Mouse (Mus musculus): ENCODE results near the gene Pcbd2. TPM values are rescaled to one million over a fixed set of nuclear protein-coding genes. Genes with fewer than 3 reads are reported as not detected.

The Pcbd2 gene
- polyA plus RNA-seq, 1 experiment from 2014 or later: 60.3 TPM

Other genes starting within 250 kb of the Pcbd2 start
- 101 TPM in 2 replicates for gene Dbn1, start 239.3 kb upstream of the Pcbd2 start, polyA plus RNA-seq (2016; fragmentation: Nextera tagmentation; extraction: Ambion mirVana)
- gene Pdlim7, start 213.7 kb upstream of the Pcbd2 start, polyA plus RNA-seq (2016; fragmentation: Nextera tagmentation; extraction: Ambion mirVana): 427 and 428 TPM in 2 replicates
- 1.4 and 1.7 TPM in 2 replicates for gene Dok3, start 198.1 kb upstream of the Pcbd2 start, polyA plus RNA-seq (2016; fragmentation: Nextera tagmentation; extraction: Ambion mirVana)
- 30.8 and 34.8 TPM in 2 replicates for gene Ddx41, start 190.7 kb upstream of the Pcbd2 start, polyA plus RNA-seq (2016; fragmentation: Nextera tagmentation; extraction: Ambion mirVana)
- gene Fam193b, start 156.2 kb upstream of the Pcbd2 start, polyA plus RNA-seq (2016; fragmentation: Nextera tagmentation; extraction: Ambion mirVana): 24.3 and 24.4 TPM in 2 replicates
- gene Tmed9, start 153.6 kb upstream of the Pcbd2 start, polyA plus RNA-seq (2016; fragmentation: Nextera tagmentation; extraction: Ambion mirVana): 133 and 141 TPM in 2 replicates
- 21.8 and 23.2 TPM in 2 replicates for gene B4galt7, start 127.5 kb upstream of the Pcbd2 start, polyA plus RNA-seq (2016; fragmentation: Nextera tagmentation; extraction: Ambion mirVana)
- 34.7 and 35.8 TPM in 2 replicates for gene Caml, start 104.4 kb upstream of the Pcbd2 start, polyA plus RNA-seq (2016; fragmentation: Nextera tagmentation; extraction: Ambion mirVana)
- gene Ddx46, start 92.3 kb upstream of the Pcbd2 start, polyA plus RNA-seq (2016; fragmentation: Nextera tagmentation; extraction: Ambion mirVana): 25.4 and 27.0 TPM in 2 replicates
- gene B230219D22Rik, start 34.2 kb upstream of the Pcbd2 start, polyA plus RNA-seq (2016; fragmentation: Nextera tagmentation; extraction: Ambion mirVana): 76.3 and 77.1 TPM in 2 replicates
- gene Txndc15, start 12.7 kb upstream of the Pcbd2 start, polyA plus RNA-seq (2016; fragmentation: Nextera tagmentation; extraction: Ambion mirVana): 63.7 and 67.4 TPM in 2 replicates
- gene Catsper3, start 57.2 kb downstream of the Pcbd2 start, polyA plus RNA-seq (2016; fragmentation: Nextera tagmentation; extraction: Ambion mirVana): not detected in 2 replicates
- gene Pitx1, start 108.8 kb downstream of the Pcbd2 start, polyA plus RNA-seq (2016; fragmentation: Nextera tagmentation; extraction: Ambion mirVana): 0.54 and 0.87 TPM in 2 replicates